Mouse (Mus musculus) lung, adult 2 months (tissue): ENCODE measurements around the gene Hmcn1.

Source experiments
- CTCF ChIP-seq: fragments of 200-500 bp; IDR thresholded peaks from 2 replicates; pipeline ENCODE4 v1.5.1; 2011; ENCODE audit warnings: mild to moderate bottlenecking, low read length, control low read depth; ENCODE audit not compliant: insufficient read depth
- POLR2A ChIP-seq: fragments of 200-500 bp; IDR thresholded peaks from 2 replicates; pipeline ENCODE4 v1.6.1; 2011; ENCODE audit warnings: low read depth, mild to moderate bottlenecking, control low read depth, low read length, borderline replicate concordance; ENCODE audit errors: extremely low read depth

GRCm38 (mm10) chr1:150933616-150934015, 59.6 kb downstream of the Hmcn1 start:
- TF ChIP-seq POLR2A (no peak), CTCF (no peak)
